Mouse (Mus musculus) adrenal gland, adult 2 months (tissue): Measurements from ENCODE around the gene Nr2c2ap. TPM values are rescaled to one million over a fixed set of nuclear protein-coding genes. Genes with fewer than 3 reads are reported as not detected.

Source experiments
- DNase-seq: peaks from one replicate; pipeline ENCODE4 v3.0.0; 2021
- microRNA-seq, 2 experiments: library from miRNA; unstranded; fragments of <30 nt; microRNA quantifications; one replicate each; pipeline ENCODE4 v1.2.0; 2021
- polyA plus RNA-seq: library from polyadenylated mRNA; depleted of rRNA; stranded (reverse); fragments of >200 nt; gene quantifications from 2 replicates; pipeline ENCODE4 v1.2.3, GENCODE M21; 2012; rRNA removed
- total RNA-seq, 2 experiments: library from RNA; stranded (reverse); gene quantifications; 2 replicates each; pipeline ENCODE4 v1.2.3; 2021

Gene Nr2c2ap
- total and polyA plus RNA-seq, 3 experiments: 12.4 to 20.0 (median 19.1) TPM

- DNase-seq: no peak
These were observed 28.9 kb downstream of the Nr2c2ap start for GRCm38 (mm10) chr8:70160015-70160414.

- no peak for DNase-seq
These were observed 32.2 kb downstream of the Nr2c2ap start for GRCm38 (mm10) chr8:70163316-70163715.

- peak; percentile 51 for DNase-seq
These were observed 35.5 kb downstream of the Nr2c2ap start for GRCm38 (mm10) chr8:70166504-70167110.

DNA sequence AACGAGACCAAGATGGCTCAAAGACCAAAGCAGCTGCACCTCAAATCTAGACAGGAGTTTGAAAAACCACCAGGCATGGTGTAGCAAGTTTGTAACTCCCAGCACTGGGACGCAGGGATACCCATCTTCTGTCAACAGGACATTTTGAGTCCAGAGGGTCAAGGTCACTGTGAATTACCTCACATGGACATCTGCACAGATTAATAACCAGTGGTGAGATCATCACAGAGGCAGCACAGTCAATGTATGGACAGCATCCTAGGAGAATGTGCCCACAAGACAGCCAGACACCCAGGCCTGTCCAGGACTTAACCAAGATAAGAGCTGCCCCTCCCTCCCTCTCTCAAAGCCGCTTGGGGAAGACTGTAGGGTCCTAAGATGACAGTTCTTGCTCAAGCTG lies 39.0 kb downstream of the Nr2c2ap start:
- no peak for DNase-seq

DNA sequence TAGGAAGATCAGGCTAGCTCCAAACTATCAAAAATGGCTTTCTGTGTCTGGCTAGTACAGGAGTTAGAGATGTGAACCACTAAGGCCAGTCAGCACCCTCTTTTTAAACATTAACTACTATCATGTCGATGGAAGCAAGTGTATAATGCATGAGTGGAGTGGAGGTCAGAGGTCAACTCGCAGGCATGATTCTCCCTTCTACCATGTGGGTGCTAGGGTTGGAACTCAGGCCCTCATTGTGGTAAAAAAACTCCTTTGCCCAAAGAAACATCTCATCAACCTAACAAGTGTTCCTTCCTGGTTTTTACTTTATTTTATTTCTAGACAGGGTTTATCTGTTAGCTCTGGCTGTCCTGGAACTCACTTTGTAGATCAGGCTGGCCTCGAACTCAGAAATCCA lies 39.6 kb downstream of the Nr2c2ap start:
- DNase-seq: no peak

GRCm38 (mm10) chr8:70171240-70171639 lies 40.1 kb downstream of the Nr2c2ap start:
- no peak for DNase-seq

- DNase-seq: peak; percentile 95
These were observed 41.0 kb downstream of the Nr2c2ap start, which contains the start of gene Tmem161a for GRCm38 (mm10) chr8:70172043-70172681. Tmem161a (plus strand) TSS chr8:70172356.

- no peak for DNase-seq
These were observed 42.2 kb downstream of the Nr2c2ap start for GRCm38 (mm10) chr8:70173320-70173719.

- DNase-seq: no peak
These were observed 42.9 kb downstream of the Nr2c2ap start for GRCm38 (mm10) chr8:70174079-70174478.

GRCm38 (mm10) chr8:70178231-70178630 lies 47.1 kb downstream of the Nr2c2ap start:
- DNase-seq: no peak

DNA sequence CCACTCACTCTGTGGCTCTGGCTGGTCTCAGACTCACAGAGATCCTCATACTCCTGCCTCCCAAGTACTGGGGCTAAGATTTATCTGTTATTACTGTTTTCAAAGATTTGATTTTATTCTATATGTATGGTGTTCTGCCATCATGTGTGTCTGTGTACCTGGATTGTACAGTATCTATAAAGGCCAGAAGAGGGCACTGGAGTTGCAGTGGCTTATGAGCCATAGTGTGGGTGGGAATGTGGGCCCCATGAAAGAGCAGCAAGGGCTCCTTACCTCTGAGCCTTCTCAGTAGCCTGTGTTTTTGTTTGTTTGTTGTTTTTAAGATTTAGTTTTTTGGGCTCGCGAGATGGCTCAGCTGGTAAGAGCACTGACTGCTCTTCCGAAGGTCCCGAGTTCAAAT lies 47.9 kb downstream of the Nr2c2ap start:
- DNase-seq: no peak

DNA sequence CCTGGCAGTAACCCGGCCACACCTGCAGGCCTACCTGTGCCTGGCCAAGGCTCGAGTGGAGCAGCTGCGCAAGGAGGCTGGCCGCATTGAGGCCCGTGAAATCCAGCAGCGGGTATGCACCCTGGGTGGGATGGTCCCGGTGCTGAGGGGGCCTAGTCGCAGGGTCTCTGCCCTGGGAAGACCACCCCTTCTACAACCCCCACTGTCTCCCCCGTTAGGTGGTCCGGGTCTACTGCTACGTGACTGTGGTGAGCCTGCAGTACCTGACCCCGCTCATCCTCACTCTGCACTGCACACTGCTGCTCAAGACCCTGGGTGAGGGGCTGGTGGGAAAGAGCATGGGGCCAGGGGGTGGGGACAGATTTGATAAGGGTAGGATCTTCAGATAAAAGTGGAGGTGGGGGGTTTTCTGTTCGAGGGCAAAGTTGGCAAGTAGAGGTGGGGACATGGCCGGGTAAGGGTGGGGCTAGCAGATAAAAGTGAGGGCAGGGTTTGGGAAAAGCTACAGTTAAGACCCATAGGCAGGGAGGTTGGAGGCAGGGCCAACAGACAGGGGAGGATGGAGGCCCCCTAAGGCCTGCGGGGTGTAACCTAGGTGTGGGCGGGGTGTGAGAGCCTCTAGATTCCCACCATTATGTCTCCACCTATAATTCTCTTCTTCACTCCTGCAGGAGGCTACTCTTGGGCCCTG lies 50.2 kb downstream of the Nr2c2ap start:
- DNase-seq: no peak

GRCm38 (mm10) chr8:70181903-70182252 lies 50.7 kb downstream of the Nr2c2ap start:
- DNase-seq: no peak

- peak; percentile 43 for DNase-seq
These were observed 52.1 kb downstream of the Nr2c2ap start for GRCm38 (mm10) chr8:70183194-70183593.

Small RNAs within 50 kb of the gene (microRNA-seq; reads per million reads assigned to microRNA genes)
- 0 reads per million in 2 experiments for gene Mir7066

Other genes starting within 250 kb of the Nr2c2ap start
- gene Cilp2, start 243.6 kb upstream of the Nr2c2ap start, total RNA-seq: under 1 TPM; 0.07 to 0.09 TPM
- 0.39 and 1.1 TPM in 2 replicates for gene Cilp2, start 243.6 kb upstream of the Nr2c2ap start, polyA plus RNA-seq
- under 1 TPM; 0.35 to 0.66 TPM for gene Tssk6, start 229.1 kb upstream of the Nr2c2ap start, total RNA-seq
- 1.3 and 2.0 TPM in 2 replicates for gene Tssk6, start 229.1 kb upstream of the Nr2c2ap start, polyA plus RNA-seq
- 100 to 1,000 TPM; 160 to 215 TPM for gene Ndufa13, start 228.8 kb upstream of the Nr2c2ap start, total RNA-seq
- gene Ndufa13, start 228.8 kb upstream of the Nr2c2ap start, polyA plus RNA-seq: 83.3 and 99.4 TPM in 2 replicates
- gene Yjefn3, start 228.6 kb upstream of the Nr2c2ap start, total RNA-seq: 1 to 10 TPM; 1.9 to 4.2 TPM
- 6.6 and 10.8 TPM in 2 replicates for gene Yjefn3, start 228.6 kb upstream of the Nr2c2ap start, polyA plus RNA-seq
- gene Gatad2a, start 134.9 kb upstream of the Nr2c2ap start, total RNA-seq: 100 to 1,000 TPM; 102 to 116 TPM
- 92.3 and 105 TPM in 2 replicates for gene Gatad2a, start 134.9 kb upstream of the Nr2c2ap start, polyA plus RNA-seq
- gene Mau2, start 88.6 kb upstream of the Nr2c2ap start, total RNA-seq: 10 to 100 TPM; 51.1 to 53.3 TPM
- 98.2 and 114 TPM in 2 replicates for gene Mau2, start 88.6 kb upstream of the Nr2c2ap start, polyA plus RNA-seq
- 10 to 100 TPM; 28.7 to 32.8 TPM for gene Sugp1, start 88.5 kb upstream of the Nr2c2ap start, total RNA-seq
- gene Sugp1, start 88.5 kb upstream of the Nr2c2ap start, polyA plus RNA-seq: 6.6 and 7.5 TPM in 2 replicates
- gene Tm6sf2, start 58.4 kb upstream of the Nr2c2ap start, total RNA-seq: 1 to 10 TPM in 1 of 2 experiments, under 1 TPM in 1; 0.86 to 1.6 TPM
- gene Tm6sf2, start 58.4 kb upstream of the Nr2c2ap start, polyA plus RNA-seq: 3.2 and 4.1 TPM in 2 replicates
- under 1 TPM; 0.43 to 0.59 TPM for gene Hapln4, start 47.9 kb upstream of the Nr2c2ap start, total RNA-seq
- 0.20 and 0.33 TPM in 2 replicates for gene Hapln4, start 47.9 kb upstream of the Nr2c2ap start, polyA plus RNA-seq
- gene Ncan, start 10.5 kb upstream of the Nr2c2ap start, total RNA-seq: under 1 TPM; 0.24 to 0.26 TPM
- gene Ncan, start 10.5 kb upstream of the Nr2c2ap start, polyA plus RNA-seq: 0.89 and 1.3 TPM in 2 replicates
- gene Rfxank, start 7.8 kb downstream of the Nr2c2ap start, total RNA-seq: 10 to 100 TPM; 15.4 to 18.0 TPM
- gene Rfxank, start 7.8 kb downstream of the Nr2c2ap start, polyA plus RNA-seq: 13.6 and 16.6 TPM in 2 replicates
- 10 to 100 TPM; 57.1 to 57.8 TPM for gene Borcs8, start 8.2 kb downstream of the Nr2c2ap start, total RNA-seq
- 70.4 and 84.8 TPM in 2 replicates for gene Borcs8, start 8.2 kb downstream of the Nr2c2ap start, polyA plus RNA-seq
- gene Mef2b, start 8.4 kb downstream of the Nr2c2ap start, total RNA-seq: under 1 TPM; 0.45 to 0.63 TPM
- gene Mef2b, start 8.4 kb downstream of the Nr2c2ap start, polyA plus RNA-seq: 1.5 and 2.2 TPM in 2 replicates
- gene Tmem161a, start 41.0 kb downstream of the Nr2c2ap start, total RNA-seq: 10 to 100 TPM; 66.5 to 74.0 TPM
- gene Tmem161a, start 41.0 kb downstream of the Nr2c2ap start, polyA plus RNA-seq: 277 and 300 TPM in 2 replicates
- gene Slc25a42, start 81.0 kb downstream of the Nr2c2ap start, total RNA-seq: 10 to 100 TPM; 40.9 to 49.3 TPM
- 72.6 and 85.8 TPM in 2 replicates for gene Slc25a42, start 81.0 kb downstream of the Nr2c2ap start, polyA plus RNA-seq
- 10 to 100 TPM; 31.8 to 31.9 TPM for gene Sugp2, start 102.9 kb downstream of the Nr2c2ap start, total RNA-seq
- gene Sugp2, start 102.9 kb downstream of the Nr2c2ap start, polyA plus RNA-seq: 34.8 and 36.2 TPM in 2 replicates
- 10 to 100 TPM; 10.8 to 11.5 TPM for gene Armc6, start 103.1 kb downstream of the Nr2c2ap start, total RNA-seq
- 17.4 and 21.2 TPM in 2 replicates for gene Armc6, start 103.1 kb downstream of the Nr2c2ap start, polyA plus RNA-seq
- gene Homer3, start 151.5 kb downstream of the Nr2c2ap start, total RNA-seq: 10 to 100 TPM; 16.0 to 21.8 TPM
- gene Homer3, start 151.5 kb downstream of the Nr2c2ap start, polyA plus RNA-seq: 56.8 and 68.4 TPM in 2 replicates
- 10 to 100 TPM; 57.7 to 69.5 TPM for gene Ddx49, start 171.2 kb downstream of the Nr2c2ap start, total RNA-seq
- 53.3 and 62.5 TPM in 2 replicates for gene Ddx49, start 171.2 kb downstream of the Nr2c2ap start, polyA plus RNA-seq
- gene Cope, start 171.2 kb downstream of the Nr2c2ap start, total RNA-seq: 100 to 1,000 TPM; 203 to 233 TPM
- gene Cope, start 171.2 kb downstream of the Nr2c2ap start, polyA plus RNA-seq: 491 and 579 TPM in 2 replicates
- gene Cers1, start 184.4 kb downstream of the Nr2c2ap start, total RNA-seq: 1 to 10 TPM; 2.5 to 3.8 TPM
- 4.9 and 5.2 TPM in 2 replicates for gene Cers1, start 184.4 kb downstream of the Nr2c2ap start, polyA plus RNA-seq
- under 1 TPM in 1 of 2 experiments, not detected in 1; 0.41 TPM for gene Gdf1, start 198.5 kb downstream of the Nr2c2ap start, total RNA-seq
- 7.9 and 9.8 TPM in 2 replicates for gene Gdf1, start 198.5 kb downstream of the Nr2c2ap start, polyA plus RNA-seq
- gene Upf1, start 221.9 kb downstream of the Nr2c2ap start, total RNA-seq: 10 to 100 TPM; 60.0 to 60.5 TPM
- 45.1 and 53.3 TPM in 2 replicates for gene Upf1, start 221.9 kb downstream of the Nr2c2ap start, polyA plus RNA-seq
- under 1 TPM; 0.14 to 0.35 TPM for gene Comp, start 242.2 kb downstream of the Nr2c2ap start, total RNA-seq
- 0.38 and 0.44 TPM in 2 replicates for gene Comp, start 242.2 kb downstream of the Nr2c2ap start, polyA plus RNA-seq